Mouse (Mus musculus): ENCODE data around the gene Trim58. TPM values are rescaled to one million over a fixed set of nuclear protein-coding genes. Genes with fewer than 3 reads are reported as not detected.

Gene Trim58
- total RNA-seq, 1 experiment from 2014 or later, result 3.9 TPM

GRCm38 (mm10) chr11:58638176-58638701 lies 2.0 kb upstream of the Trim58 start:
- ATAC-seq (replicated peaks in 1 of 2; ENCODE audit: insufficient read depth in 1 of 2, low FRiP score in 2 of 2, low TSS enrichment in 1 of 2, low read depth in 1 of 2, poor library complexity in 2 of 2, severe bottlenecking in 2 of 2), result no peak

- ATAC-seq (replicated peaks in 1 of 2; ENCODE audit: insufficient read depth in 1 of 2, low FRiP score in 2 of 2, low TSS enrichment in 1 of 2, low read depth in 1 of 2, poor library complexity in 2 of 2, severe bottlenecking in 2 of 2), result no peak
These were observed 792 bp downstream of the Trim58 start for GRCm38 (mm10) chr11:58641057-58641456.

GRCm38 (mm10) chr11:58641638-58642358 lies 1.5 kb downstream of the Trim58 start:
- peak; percentile 66 to 77 for ATAC-seq (replicated peaks in 1 of 2; ENCODE audit: insufficient read depth in 1 of 2, low FRiP score in 2 of 2, low TSS enrichment in 1 of 2, low read depth in 1 of 2, poor library complexity in 2 of 2, severe bottlenecking in 2 of 2)

- peak; percentile 52 to 54; a peak in 3 of 4 replicates for ATAC-seq (replicated peaks in 1 of 2; ENCODE audit: insufficient read depth in 1 of 2, low FRiP score in 2 of 2, low TSS enrichment in 1 of 2, low read depth in 1 of 2, poor library complexity in 2 of 2, severe bottlenecking in 2 of 2)
These were observed 3.1 kb downstream of the Trim58 start for GRCm38 (mm10) chr11:58643350-58643749.

GRCm38 (mm10) chr11:58655151-58655550 lies 14.9 kb downstream of the Trim58 start:
- no peak for ATAC-seq (replicated peaks in 1 of 2; ENCODE audit: insufficient read depth in 1 of 2, low FRiP score in 2 of 2, low TSS enrichment in 1 of 2, low read depth in 1 of 2, poor library complexity in 2 of 2, severe bottlenecking in 2 of 2)

GRCm38 (mm10) chr11:58658596-58658995 lies 18.3 kb downstream of the Trim58 start, which contains the start of gene Olfr322:
Olfr322 (plus strand) TSS chr11:58658782.
- no peak for ATAC-seq (replicated peaks in 1 of 2; ENCODE audit: insufficient read depth in 1 of 2, low FRiP score in 2 of 2, low TSS enrichment in 1 of 2, low read depth in 1 of 2, poor library complexity in 2 of 2, severe bottlenecking in 2 of 2)

GRCm38 (mm10) chr11:58669252-58669651 lies 29.0 kb downstream of the Trim58 start:
- no peak for ATAC-seq (replicated peaks in 1 of 2; ENCODE audit: insufficient read depth in 1 of 2, low FRiP score in 2 of 2, low TSS enrichment in 1 of 2, low read depth in 1 of 2, poor library complexity in 2 of 2, severe bottlenecking in 2 of 2)

GRCm38 (mm10) chr11:58671825-58672224 lies 31.6 kb downstream of the Trim58 start:
- ATAC-seq (replicated peaks in 1 of 2; ENCODE audit: insufficient read depth in 1 of 2, low FRiP score in 2 of 2, low TSS enrichment in 1 of 2, low read depth in 1 of 2, poor library complexity in 2 of 2, severe bottlenecking in 2 of 2), result no peak

- ATAC-seq (replicated peaks in 1 of 2; ENCODE audit: insufficient read depth in 1 of 2, low FRiP score in 2 of 2, low TSS enrichment in 1 of 2, low read depth in 1 of 2, poor library complexity in 2 of 2, severe bottlenecking in 2 of 2), result no peak
These were observed 40.5 kb downstream of the Trim58 start, which contains the start of gene Olfr320 for GRCm38 (mm10) chr11:58680799-58681198. Olfr320 (plus strand) TSS chr11:58681099.

GRCm38 (mm10) chr11:58698862-58699261 lies 58.6 kb downstream of the Trim58 start, which contains the start of gene Olfr319:
Olfr319 (plus strand) TSS chr11:58699162.
- no peak for ATAC-seq (replicated peaks in 1 of 2; ENCODE audit: insufficient read depth in 1 of 2, low FRiP score in 2 of 2, low TSS enrichment in 1 of 2, low read depth in 1 of 2, poor library complexity in 2 of 2, severe bottlenecking in 2 of 2)

Other genes with a start within 250 kb of the Trim58 start
- not detected in 2 replicates for gene 1810065E05Rik, start 219.4 kb upstream of the Trim58 start, total RNA-seq (2017)
- gene Gm12253, start 207.9 kb upstream of the Trim58 start, total RNA-seq (2017), result not detected in 2 replicates
- gene Lypd9, start 187.5 kb upstream of the Trim58 start, total RNA-seq (2017), result not detected in 2 replicates
- not detected in 2 replicates for gene Olfr30, start 178.2 kb upstream of the Trim58 start, total RNA-seq (2017)
- not detected in 2 replicates for gene Olfr332, start 147.9 kb upstream of the Trim58 start, total RNA-seq (2017)
- not detected in 2 replicates for gene Olfr331, start 137.9 kb upstream of the Trim58 start, total RNA-seq (2017)
- gene Olfr330, start 105.6 kb upstream of the Trim58 start, total RNA-seq (2017), result not detected in 2 replicates
- gene Olfr329-ps, start 94.0 kb upstream of the Trim58 start, total RNA-seq (2017), result not detected in 2 replicates
- not detected in 2 replicates for gene Olfr328, start 84.8 kb upstream of the Trim58 start, total RNA-seq (2017)
- gene Olfr224, start 69.9 kb upstream of the Trim58 start, total RNA-seq (2017), result not detected in 2 replicates
- gene Olfr325, start 62.7 kb upstream of the Trim58 start, total RNA-seq (2017), result not detected in 2 replicates
- not detected in 2 replicates for gene Olfr324, start 45.4 kb upstream of the Trim58 start, total RNA-seq (2017)
- not detected in 2 replicates for gene 2210407C18Rik, start 24.4 kb upstream of the Trim58 start, total RNA-seq (2017)
- not detected in 2 replicates for gene Olfr323, start 10.0 kb upstream of the Trim58 start, total RNA-seq (2017)
- not detected in 2 replicates for gene Olfr322, start 18.3 kb downstream of the Trim58 start, total RNA-seq (2017)
- not detected in 2 replicates for gene Olfr320, start 40.6 kb downstream of the Trim58 start, total RNA-seq (2017)
- not detected in 2 replicates for gene Olfr319, start 58.7 kb downstream of the Trim58 start, total RNA-seq (2017)
- not detected in 2 replicates for gene Olfr318, start 83.5 kb downstream of the Trim58 start, total RNA-seq (2017)
- not detected in 2 replicates for gene Olfr317, start 98.7 kb downstream of the Trim58 start, total RNA-seq (2017)
- gene Olfr316, start 112.3 kb downstream of the Trim58 start, total RNA-seq (2017), result not detected in 2 replicates
- gene Olfr315, start 132.7 kb downstream of the Trim58 start, total RNA-seq (2017), result not detected in 2 replicates
- gene Olfr314, start 142.5 kb downstream of the Trim58 start, total RNA-seq (2017), result not detected in 2 replicates
- gene Fam183b, start 161.5 kb downstream of the Trim58 start, total RNA-seq (2017), result not detected in 2 replicates
- not detected in 2 replicates for gene Olfr313, start 174.5 kb downstream of the Trim58 start, total RNA-seq (2017)
- not detected in 2 replicates for gene Olfr312, start 188.8 kb downstream of the Trim58 start, total RNA-seq (2017)
- not detected in 2 replicates for gene Olfr311, start 198.8 kb downstream of the Trim58 start, total RNA-seq (2017)
- gene Gm12258, start 206.7 kb downstream of the Trim58 start, total RNA-seq (2017), result 2.5 and 7.9 TPM in 2 replicates
- 1.7 and 1.9 TPM in 2 replicates for gene 2810021J22Rik, start 226.8 kb downstream of the Trim58 start, total RNA-seq (2017)

Data from hematopoietic stem cell, adult 5-6 weeks (primary cell).